Mouse (Mus musculus) urinary bladder, postnatal 4 days (tissue): ENCODE measurements around the gene Grik3.

Experiments
- DNase-seq, 2 experiments: peaks; one replicate each; pipeline ENCODE4 v3.0.0; 2021 to 2022; ENCODE audit warnings: low spot score in 2 of 2

The Grik3 gene

DNA sequence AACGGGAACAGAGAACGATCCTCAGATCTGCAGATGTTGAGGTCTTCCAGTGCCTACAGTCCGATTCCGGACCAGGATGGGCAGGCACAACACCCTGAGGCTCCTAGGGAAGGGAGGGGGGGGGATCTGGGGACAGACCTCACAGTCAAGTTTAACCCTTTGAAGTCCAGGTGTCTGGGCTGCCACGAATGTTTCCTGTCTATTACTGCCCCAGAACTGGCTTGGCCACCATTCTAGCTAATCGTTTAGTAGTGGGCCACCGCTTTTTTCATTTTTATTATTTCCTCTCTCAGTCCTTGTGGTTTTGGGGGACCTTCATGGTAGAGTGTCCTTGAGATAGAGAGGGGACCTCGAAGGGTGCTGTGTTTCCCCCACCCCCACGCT lies 1.6 kb downstream of the Grik3 start:
- DNase-seq, result no peak

DNA sequence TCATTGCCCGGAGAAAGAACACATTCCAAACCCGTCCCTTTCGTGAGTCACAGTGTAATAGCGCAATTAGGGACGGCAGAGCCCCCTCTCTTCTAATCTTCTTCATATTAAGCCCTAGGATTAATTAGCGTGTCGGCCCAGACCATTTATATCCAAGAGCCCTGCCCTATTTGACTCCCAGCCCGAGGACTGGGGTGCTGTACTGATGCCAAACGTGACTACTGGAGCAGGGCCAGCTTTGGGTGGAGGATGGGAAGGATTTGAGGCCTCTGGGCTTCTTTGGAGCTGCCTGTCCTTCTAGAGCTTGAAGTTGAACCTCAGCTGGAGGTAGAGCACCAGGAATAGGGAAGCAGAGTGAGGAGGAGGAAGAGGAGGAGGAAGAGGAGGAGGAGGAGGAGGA lies 2.2 kb downstream of the Grik3 start:
- DNase-seq, result no peak

DNA sequence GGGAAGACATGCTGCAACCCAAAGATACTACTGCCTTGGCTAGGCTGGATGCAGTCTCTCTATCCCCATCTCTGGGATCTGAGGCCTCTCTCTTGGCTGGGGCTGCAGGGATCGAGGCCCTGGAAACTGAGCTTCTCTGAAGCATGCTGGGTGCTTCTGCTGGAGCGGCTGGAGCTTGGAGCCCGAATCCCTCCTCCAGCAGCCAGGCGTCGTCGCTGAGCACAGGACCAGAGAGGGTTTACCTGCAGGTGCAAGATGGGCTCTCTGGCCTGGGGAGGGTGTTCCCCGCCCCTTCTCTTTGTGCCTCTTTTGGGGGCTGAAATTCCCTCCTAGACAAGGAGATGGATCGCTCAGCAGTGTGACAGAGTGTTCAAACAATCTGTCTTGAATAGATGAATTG lies 2.6 kb downstream of the Grik3 start:
- no peak for DNase-seq

DNA sequence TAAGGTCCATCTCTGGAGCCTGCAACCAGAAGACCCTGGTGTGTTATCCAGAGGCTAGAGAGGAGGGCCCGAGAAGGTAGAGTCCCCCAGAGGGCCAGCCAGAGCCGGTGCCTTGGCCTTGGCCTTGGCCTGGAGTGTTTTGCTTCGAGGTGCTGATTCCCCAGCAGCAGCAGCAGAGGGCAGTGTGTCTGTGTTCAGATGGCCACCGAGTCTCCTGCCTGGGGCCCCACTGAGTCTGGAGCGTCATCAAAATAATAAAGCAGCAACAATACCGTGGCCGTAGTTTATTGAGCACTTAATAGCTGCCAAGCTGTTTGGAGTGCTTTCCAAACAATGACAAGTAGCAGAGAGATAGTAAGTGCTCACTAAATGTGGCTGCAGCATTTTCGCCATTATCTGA lies 5.0 kb downstream of the Grik3 start:
- DNase-seq, result no peak

DNA sequence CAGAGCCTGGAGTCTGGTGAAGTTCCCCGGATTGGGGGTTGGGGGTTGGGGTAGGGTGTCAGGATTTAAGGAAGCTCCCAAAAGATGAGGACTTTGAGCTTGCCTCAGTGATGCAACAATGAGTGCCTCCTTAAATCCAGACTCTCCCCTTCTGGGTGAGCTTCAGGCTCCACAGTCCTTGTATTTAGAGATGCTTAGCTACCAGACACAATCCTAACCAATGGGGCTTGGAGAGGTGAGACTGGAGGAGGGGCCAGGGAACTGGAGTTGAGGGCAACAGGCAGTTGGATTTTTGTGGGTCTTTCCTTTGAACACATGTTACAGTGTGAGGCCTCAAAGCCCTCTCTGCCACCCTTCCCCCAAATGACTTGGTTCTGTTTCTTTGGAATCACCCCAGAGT lies 6.5 kb downstream of the Grik3 start:
- no peak for DNase-seq

DNA sequence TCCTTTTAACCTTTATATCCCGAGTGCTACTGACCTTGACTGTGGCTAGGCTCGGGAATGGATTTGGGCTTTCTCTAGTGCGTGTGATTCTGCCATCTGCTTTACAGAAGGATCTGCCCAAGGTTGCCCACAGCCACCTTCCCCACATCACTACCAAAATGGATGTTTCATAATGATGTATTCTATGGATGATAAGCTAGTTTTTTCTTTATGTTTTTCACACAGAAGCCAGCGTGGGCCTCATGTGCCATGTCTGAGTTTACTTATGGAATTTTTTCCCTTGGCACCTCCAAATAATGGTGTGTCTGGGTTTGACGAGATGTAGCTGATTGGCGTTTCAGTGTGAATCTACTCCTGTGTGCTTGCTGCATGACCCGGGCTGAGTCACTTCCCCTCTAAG lies 7.0 kb downstream of the Grik3 start:
- DNase-seq, result no peak

DNA sequence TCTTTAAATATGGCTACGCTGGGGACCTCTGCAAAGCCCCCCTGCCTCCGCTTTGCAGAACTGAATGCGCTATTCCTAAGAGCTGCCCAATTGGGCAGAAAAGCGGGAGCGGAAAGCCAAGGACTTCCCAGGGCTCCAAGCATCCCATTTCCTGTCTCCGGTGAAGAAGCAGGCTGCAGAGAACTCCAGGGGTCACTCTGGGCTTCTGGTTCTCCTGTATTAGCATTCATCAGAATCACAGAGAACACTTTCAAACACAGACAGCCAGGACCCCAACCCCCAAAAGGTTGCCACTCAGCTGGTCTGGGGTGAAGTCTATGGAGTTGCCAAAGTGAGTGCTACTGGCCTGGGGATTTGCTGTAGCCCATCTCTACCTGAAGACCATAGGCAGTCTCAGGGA lies 8.4 kb downstream of the Grik3 start:
- DNase-seq, result no peak

DNA sequence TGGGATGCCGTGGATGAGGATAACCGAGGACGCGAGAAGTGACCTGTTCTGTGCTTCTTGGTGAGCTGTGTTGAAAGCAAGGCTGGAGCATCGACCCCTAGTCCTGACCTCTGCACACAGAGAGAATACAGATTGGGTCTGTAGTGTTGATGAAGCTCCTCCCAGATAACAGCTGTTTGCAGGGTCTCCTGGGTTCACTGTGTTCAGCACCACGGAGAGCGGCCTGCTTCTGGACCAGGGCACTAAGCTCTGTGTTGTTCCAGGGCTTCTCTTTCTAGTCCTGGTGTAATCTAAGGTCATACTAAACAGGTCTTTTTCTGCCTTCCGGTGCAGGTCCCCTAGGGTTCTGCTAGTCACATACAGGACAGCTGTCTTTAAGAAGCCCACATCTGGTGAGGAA lies 12.4 kb downstream of the Grik3 start:
- no peak for DNase-seq

DNA sequence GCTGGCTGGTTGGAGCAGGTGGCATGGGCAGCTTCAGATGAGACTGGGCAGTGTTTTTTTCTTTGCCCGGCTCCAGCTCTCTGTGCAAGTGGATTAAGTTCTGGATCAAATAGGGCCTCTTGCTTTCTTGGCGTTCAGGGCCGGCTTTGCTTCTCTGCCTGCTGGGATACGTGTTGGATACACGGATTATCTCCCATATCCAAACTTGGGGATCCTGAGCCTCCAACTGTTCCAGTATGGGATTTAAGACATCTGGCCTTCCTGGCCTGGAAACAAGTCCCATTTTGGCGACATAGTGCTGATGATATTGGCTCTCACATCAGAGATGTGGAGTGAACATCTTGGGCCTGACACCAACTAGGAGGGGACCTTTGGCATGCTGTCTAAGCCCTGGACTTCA lies 21.9 kb downstream of the Grik3 start:
- no peak for DNase-seq

DNA sequence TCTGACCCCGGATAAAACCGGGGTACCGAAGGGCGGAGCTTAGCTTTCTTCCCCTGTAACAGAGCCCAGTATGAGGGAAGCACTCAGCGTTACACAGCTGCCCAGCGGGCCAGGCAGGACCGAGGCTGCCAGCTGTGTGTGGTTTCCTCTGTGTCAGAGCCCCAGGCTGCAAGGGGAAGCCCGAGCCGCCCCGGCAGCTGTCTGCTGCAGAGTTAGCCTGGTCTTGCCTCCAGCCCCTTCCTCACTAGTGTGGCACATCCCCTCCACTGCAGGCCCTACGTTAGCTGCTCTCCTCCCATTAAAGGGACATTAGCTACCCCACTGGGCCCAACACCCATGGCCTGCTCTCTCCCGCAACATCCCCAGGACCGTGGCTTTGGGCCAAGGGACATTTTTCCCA lies 25.1 kb downstream of the Grik3 start:
- DNase-seq, result no peak

DNA sequence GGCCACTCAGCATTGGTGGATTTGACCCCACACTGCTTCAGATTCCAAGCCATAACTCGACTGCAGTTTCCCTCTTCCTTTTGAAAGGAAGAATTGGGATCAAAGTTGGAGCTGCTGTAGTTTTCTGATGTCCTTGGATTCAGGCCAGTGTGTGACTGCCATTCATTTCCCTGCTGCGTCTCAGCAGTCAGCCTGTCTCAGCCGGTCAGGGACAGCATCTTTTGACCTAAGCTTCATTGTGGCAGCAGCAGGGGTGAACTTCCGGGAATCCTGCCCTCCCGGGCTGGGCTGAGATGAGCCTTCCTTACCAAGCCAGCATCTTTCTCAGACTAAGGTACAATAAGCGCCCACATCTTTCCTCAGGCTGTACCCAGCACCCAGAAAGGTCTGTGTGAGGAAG lies 26.1 kb downstream of the Grik3 start:
- DNase-seq, result no peak

DNA sequence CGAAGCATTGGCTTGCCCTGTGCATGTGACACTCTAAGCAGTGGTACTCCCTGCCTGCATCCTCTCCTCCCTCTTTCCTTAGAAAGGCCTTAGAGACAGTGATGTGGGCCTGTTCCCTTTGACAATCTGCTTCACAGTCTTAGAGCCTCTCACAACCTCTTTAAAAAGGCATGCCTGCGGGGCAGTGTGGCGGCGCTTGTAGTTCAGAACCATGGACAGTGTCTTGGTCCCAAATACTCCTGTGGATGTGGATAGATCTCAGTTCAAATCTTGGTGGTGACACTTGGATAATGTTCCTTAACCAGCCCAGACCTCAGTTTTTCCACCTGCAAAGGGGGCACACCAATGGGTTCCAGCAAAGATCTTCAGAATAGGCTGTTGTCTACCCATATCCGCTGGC lies 28.4 kb downstream of the Grik3 start:
- no peak for DNase-seq

DNA sequence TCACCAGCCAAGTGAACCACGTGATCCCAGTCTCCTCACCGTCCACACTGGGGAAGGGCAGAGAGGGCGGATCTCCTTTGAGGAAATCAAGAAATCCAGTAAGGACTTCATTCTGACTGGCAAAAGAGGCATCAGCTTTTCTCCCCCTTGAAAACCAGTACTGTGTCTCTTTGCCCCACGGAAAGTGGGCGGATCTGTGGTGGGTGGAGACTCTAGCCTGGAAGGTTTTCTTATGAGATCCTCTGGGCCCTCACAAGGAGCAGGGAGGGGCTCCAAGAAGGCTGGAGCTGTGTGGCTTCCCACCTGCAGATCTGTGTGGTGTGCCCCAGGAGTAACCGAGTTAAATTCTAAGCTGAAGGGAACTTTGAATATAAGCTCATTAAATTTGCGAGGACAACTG lies 32.4 kb downstream of the Grik3 start:
- no peak for DNase-seq

DNA sequence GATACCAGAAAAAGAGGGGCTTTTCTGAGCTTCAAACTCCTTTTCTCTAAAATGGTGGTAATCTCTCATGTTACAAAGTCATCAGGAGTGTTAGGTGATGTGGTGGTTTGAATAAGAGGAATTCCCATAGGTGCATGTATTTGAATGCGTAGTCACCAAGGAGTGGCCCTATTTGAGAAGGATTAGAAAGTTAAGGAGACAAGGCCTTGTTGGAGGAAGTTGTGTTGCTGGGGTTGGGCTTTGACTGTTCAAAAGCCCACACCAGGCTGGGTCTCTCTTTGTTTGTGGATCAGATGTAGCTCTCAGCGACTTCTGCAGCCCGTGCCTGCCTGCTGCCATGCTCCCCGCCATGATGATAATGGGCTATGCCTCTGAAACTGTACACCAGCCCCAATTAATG lies 34.8 kb downstream of the Grik3 start:
- DNase-seq, result no peak

DNA sequence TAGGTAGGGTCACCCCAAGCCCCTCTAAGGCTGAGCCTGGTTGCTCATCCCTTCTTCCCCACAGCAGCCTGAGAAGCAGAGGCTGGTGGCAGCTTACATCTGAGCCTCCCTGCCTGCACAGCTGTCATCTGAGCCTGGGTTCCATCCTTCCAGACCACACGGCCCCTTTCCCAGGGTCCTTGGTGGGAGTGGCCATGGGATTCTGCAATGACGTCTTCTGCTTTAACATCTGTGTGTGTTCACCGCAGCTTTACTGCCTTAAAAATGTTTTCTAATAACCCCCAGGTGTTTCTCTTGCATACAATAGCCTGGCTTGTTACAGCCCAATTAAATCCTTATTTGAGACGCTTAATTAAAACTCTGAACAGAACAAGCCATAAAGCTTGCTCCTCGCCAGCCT lies 35.9 kb downstream of the Grik3 start:
- DNase-seq, result no peak

DNA sequence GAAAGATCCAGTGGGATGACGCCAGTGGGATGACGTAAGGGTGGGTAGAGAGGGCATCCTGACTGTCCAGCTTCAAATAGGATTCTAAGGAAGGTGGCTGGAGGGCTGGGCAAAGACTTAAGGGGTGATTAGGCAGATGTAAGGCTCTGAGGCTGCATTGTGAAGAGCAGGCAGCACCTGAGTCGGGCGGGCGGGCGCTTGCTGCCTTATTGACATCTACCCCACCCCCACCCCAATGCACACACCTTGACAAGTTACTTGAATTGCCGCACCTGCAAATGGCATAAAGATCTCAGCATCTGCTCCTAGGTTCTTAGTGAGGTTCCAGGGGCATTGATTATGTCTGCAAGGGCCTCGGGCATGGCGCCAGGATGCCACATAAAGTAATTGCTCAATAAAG lies 43.5 kb downstream of the Grik3 start:
- no peak for DNase-seq

DNA sequence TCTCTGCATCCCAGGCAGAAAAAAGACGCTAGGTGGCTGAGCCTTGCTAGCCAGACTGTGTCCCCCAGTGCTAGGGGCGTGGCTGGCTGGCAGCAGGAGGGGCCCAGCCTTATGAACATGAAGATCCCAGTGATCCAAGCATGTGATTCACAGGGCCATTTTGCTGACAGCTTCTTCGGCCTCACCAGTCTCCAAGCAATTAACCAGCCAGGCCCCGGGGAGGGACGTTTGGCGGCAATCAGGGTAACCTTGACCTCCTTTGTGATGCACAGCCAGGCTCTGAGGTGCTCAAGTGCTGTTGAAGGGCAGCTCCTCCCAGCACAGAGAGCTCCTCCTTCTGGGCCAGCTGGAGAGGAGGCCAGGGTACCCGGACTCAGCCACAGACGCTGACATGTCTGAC lies 43.9 kb downstream of the Grik3 start:
- no peak for DNase-seq

DNA sequence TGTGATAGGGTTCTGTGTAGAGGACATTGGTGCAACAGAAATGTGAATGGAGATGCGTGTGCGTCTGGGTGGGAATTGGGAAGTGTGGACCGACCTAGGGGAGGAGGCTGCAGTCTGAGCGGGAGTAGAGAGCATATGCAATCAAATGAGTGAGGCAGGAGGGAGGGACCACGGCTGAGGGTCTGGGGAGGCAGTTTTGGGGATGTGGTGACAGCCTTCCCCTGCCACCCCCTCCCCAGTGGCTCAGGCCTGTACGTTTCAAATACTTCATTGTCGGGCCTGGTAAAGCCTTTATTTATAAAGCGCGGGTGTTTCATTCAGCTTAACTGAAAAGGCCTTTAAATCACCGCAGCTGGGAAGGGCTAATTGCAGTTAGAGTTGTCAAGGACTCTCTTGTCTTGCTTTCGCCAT lies 44.5 kb downstream of the Grik3 start:
- DNase-seq, result no peak

DNA sequence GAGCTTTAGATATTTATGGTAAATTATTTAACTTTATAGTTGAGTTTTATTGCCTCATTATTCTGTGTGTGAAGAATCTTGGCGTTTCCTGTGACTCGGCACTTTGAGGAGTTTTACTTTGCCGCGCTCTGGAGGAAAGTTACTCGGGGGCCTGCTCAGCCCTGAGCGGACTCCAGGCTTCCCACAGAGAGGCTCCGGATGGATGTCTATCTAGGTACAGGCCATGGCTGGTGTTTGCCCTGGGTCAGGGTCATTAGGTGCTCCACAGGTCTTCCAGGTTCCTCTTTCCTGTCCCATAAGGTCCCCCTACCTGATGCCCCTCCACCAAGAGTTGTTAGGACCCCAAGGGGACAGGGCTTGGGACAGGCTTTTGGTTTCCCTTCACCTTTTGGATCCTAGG lies 45.0 kb downstream of the Grik3 start:
- DNase-seq, result no peak

DNA sequence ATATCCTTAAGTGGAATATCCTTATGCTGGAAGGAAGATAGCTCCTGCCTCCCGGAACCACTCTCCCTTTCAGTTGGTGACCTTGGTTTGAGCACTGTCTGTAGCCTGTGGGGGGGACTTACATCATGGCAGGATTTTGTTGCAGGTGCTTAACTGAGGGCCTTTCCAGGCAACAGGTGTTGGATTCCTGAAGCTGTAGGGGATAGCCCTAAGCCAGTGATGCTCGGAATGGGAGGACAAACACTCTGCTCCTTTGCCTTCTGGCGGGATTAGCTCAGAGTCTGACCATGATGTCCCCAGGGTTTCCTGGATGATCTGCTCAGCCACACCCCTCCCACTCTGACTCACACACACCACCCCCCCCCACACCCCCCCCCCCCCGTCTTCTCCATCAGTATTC lies 45.5 kb downstream of the Grik3 start:
- no peak for DNase-seq

DNA sequence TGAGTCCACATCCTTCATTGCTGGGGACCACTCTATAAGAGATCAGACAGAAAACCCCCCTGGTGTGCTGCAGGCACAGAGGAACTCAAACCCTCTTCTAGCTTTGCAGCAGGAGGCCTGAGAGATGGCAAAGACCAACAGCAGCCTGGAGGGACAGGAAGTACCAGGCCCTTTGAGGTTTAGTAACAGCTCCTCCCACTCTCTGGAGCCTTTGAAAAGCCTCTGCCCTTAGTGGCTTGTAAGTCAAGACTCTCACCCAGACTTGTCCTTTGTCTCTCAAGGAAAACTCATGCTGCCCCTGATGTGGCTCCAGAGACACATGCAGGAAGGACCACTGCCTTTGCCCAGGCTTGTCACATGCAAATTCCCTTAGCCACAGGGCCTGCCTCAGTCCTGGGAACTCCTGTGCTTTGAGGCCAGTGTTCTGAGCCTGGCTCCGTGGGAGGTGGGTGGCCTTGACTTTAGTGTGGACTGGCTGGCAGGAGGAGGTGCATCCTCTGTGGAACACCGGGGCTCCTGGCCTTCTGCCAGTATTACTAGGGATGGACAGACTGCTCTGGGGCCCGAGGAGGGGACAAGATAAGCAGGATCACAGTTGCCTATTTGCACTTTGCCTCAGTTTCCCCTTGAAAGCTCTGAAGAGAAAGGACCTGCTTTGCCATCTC lies 47.9 kb downstream of the Grik3 start:
- DNase-seq, result no peak

DNA sequence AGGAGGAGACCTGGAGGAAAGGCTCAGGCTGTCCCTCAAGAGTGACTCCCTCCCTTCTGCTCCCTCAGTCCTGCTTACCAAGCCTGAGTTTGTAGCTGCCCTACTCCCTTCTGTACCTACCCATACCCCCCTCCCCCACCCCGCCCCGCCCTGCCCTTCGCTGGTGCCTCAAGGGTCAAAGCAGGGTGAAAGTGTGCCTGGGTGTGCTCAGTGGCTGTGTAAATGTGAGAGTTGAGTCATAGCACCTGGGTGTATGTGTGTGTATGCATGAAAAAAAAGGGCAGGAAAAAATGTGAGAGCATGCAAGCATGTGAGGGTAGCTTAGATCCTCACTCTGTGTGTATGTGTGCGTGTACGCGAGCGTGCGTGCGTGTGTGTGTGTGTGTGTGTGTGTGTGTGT lies 49.1 kb downstream of the Grik3 start:
- DNase-seq, result no peak

DNA sequence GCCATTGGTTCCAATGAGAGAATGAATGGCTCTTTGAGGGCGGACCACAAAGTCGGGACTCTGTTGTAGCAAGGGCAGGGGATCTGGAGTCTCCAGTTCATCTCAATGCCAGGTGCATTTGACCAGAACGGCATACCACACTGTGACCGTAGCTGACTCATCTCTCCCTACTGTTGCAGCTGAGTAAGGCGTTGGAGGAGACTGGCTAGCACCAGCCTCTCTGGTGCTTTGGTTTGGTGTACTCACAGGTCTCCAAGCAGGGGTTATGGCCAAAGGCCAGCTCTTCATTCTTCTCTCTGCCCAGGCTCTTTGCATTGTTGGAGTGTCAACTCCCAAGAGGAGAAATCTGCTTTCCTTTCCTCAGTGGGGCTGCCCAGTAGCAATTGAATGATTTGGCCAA lies 52.7 kb downstream of the Grik3 start:
- no peak for DNase-seq

DNA sequence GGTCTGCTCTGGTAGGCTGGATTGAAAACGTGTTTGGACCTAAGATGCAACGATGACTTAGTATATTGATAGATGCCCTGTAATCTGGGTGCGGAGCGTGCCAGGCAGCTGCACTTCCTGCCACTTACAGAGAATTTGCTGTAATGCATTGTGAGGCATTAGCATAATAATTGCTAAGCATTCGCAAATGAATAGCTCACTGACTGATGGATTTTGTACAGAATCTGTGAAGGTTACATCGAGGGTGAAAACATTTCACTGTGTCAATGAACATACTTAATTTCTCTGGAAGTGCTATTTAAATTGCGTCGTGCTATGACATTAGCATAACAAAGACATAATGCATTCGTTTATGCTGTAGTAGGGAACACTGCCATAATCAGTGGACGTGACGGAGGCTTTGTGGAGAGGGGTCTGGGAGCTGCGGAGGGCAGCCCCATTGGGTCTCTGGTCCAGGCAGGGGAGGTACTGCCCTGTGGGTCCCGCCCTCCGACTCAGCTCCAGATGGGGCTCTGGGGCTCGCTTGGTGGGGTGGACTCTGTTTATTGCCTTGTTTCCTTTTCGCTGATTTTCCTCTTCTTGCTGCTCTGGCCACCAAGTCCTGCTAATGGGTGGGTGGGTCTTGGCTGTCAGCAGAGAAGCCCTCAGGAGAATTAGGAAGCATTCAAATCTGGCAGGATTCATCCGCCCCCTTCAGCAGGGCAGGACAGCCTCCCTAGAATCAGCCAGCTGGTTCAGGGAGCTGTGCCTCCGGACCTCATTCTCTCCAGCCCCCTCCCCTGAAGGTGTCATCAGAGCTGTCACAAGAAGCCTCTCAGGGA lies 54.7 kb downstream of the Grik3 start:
- no peak for DNase-seq
